Mouse (Mus musculus): ENCODE results near the gene Sez6l2. TPM values are rescaled to one million over a fixed set of nuclear protein-coding genes. Genes with fewer than 3 reads are reported as not detected.

Gene Sez6l2
- polyA plus RNA-seq, 1 experiment from 2014 or later = 0.68 TPM

GRCm38 (mm10) chr7:126984667-126985444 is 34.5 kb downstream of the Sez6l2 start:
- H3K4me2 ChIP-seq = no peak overlapping the region
- TF ChIP-seq CTCF (IDR thresholded peaks at IDR 0.05; ENCODE audit: low read depth) = no peak
- H3K27me3 ChIP-seq (ENCODE audit: insufficient read depth, low read length) = no peaks in the 10 kb centered on the region
- H3K4me1 ChIP-seq (ENCODE audit: insufficient read depth) = no peaks in the 10 kb centered on the region
- 27% methylated on average over 10 of the region's 10 CpGs for WGBS
- no peaks in the 10 kb centered on the region for H3K9me3 ChIP-seq (ENCODE audit: low read depth, low read length)
- H3K36me3 ChIP-seq (ENCODE audit: insufficient read depth) = peaks cover 8% of the 10 kb centered on the region
- DNase-seq (peak; percentile 14), ATAC-seq (ENCODE audit: insufficient read depth) (no peak)
- H3K4me3 ChIP-seq (ENCODE audit: low read depth, low read length) = no peak overlapping the region
- H3K27ac ChIP-seq (ENCODE audit: low read depth) = no peak overlapping the region
- H3K9ac ChIP-seq = no peak overlapping the region

GRCm38 (mm10) chr7:126986319-126986718 is 36.0 kb downstream of the Sez6l2 start:
- Histone ChIP-seq H3K9me3 (ENCODE audit: low read depth, low read length) (no peaks in the 10 kb centered on the region), H3K36me3 (ENCODE audit: insufficient read depth) (no peaks in the 10 kb centered on the region), H3K4me2 (no peak overlapping the region), H3K9ac (no peak overlapping the region), H3K27me3 (ENCODE audit: insufficient read depth, low read length) (no peaks in the 10 kb centered on the region), H3K4me3 (ENCODE audit: low read depth, low read length) (no peak overlapping the region), H3K4me1 (ENCODE audit: insufficient read depth) (no peaks in the 10 kb centered on the region), H3K27ac (ENCODE audit: low read depth) (no peak overlapping the region)
- peak; percentile 73 for TF ChIP-seq CTCF (IDR thresholded peaks at IDR 0.05; ENCODE audit: low read depth)
- 31% methylated on average over 9 of the region's 9 CpGs for WGBS
- peak; percentile 60 for DNase-seq
- no peak for ATAC-seq (ENCODE audit: insufficient read depth)

DNA sequence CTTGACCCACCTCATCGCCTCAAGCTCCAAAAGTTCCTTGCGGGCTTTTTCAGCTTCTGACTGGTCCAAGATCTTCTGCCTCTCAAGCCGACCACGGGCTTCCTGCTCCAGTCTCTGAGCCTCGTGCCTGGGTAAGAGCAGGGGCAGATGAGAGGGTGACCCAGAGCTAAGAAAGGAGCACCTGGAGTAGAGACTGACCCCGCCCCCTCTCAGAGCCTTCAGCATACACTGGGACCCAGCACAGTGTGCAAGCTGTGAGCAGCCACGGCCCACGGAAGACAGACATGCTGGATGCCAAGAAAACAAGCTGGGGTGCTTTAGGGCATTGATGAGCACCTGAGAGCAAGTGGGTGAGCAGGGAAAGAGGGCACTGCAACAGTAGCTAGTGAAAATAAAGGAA is 38.5 kb downstream of the Sez6l2 start:
- ATAC-seq (ENCODE audit: insufficient read depth) (no peak), DNase-seq (no peak)
- Histone ChIP-seq H3K27ac (ENCODE audit: low read depth) (no peak overlapping the region), H3K4me2 (no peak overlapping the region), H3K4me1 (ENCODE audit: insufficient read depth) (no peaks in the 10 kb centered on the region), H3K9me3 (ENCODE audit: low read depth, low read length) (no peaks in the 10 kb centered on the region), H3K4me3 (ENCODE audit: low read depth, low read length) (no peak overlapping the region), H3K27me3 (ENCODE audit: insufficient read depth, low read length) (no peaks in the 10 kb centered on the region), H3K36me3 (ENCODE audit: insufficient read depth) (no peaks in the 10 kb centered on the region), H3K9ac (no peak overlapping the region)
- 55% methylated on average over 8 of the region's 8 CpGs for WGBS
- TF ChIP-seq CTCF (IDR thresholded peaks at IDR 0.05; ENCODE audit: low read depth) = no peak

- H3K27me3 ChIP-seq (ENCODE audit: insufficient read depth, low read length) = no peaks in the 10 kb centered on the region
- no peak for DNase-seq
- H3K4me3 ChIP-seq (ENCODE audit: low read depth, low read length) = no peak overlapping the region
- H3K9me3 ChIP-seq (ENCODE audit: low read depth, low read length) = no peaks in the 10 kb centered on the region
- TF ChIP-seq CTCF (IDR thresholded peaks at IDR 0.05; ENCODE audit: low read depth) = peak; percentile 8; the same call in 1 of the 2 replicates
- no peak overlapping the region for H3K4me2 ChIP-seq
- no peak for ATAC-seq (ENCODE audit: insufficient read depth)
- 85% methylated on average over 4 of the region's 4 CpGs for WGBS
- H3K27ac ChIP-seq (ENCODE audit: low read depth) = no peak overlapping the region
- no peaks in the 10 kb centered on the region for H3K4me1 ChIP-seq (ENCODE audit: insufficient read depth)
- no peaks in the 10 kb centered on the region for H3K36me3 ChIP-seq (ENCODE audit: insufficient read depth)
- H3K9ac ChIP-seq = no peak overlapping the region
Observed at GRCm38 (mm10) chr7:126996449-126996848, 46.1 kb downstream of the Sez6l2 start.

- H3K4me2 ChIP-seq = no peak overlapping the region
- H3K4me3 ChIP-seq (ENCODE audit: low read depth, low read length) = no peak overlapping the region
- H3K9me3 ChIP-seq (ENCODE audit: low read depth, low read length) = no peaks in the 10 kb centered on the region
- DNase-seq (no peak), ATAC-seq (ENCODE audit: insufficient read depth) (no peak)
- H3K27me3 ChIP-seq (ENCODE audit: insufficient read depth, low read length) = no peaks in the 10 kb centered on the region
- no peaks in the 10 kb centered on the region for H3K36me3 ChIP-seq (ENCODE audit: insufficient read depth)
- H3K9ac ChIP-seq = no peak overlapping the region
- no peak for TF ChIP-seq CTCF (IDR thresholded peaks at IDR 0.05; ENCODE audit: low read depth)
- H3K4me1 ChIP-seq (ENCODE audit: insufficient read depth) = no peaks in the 10 kb centered on the region
- H3K27ac ChIP-seq (ENCODE audit: low read depth) = no peak overlapping the region
- WGBS = 57% methylated on average over 10 of the region's 10 CpGs
Observed at GRCm38 (mm10) chr7:126999568-126999967, 49.2 kb downstream of the Sez6l2 start.

- H3K4me1 ChIP-seq (ENCODE audit: insufficient read depth) = no peaks in the 10 kb centered on the region
- no peak for TF ChIP-seq CTCF (IDR thresholded peaks at IDR 0.05; ENCODE audit: low read depth)
- ATAC-seq (ENCODE audit: insufficient read depth) (no peak), DNase-seq (no peak)
- H3K27ac ChIP-seq (ENCODE audit: low read depth) = no peak overlapping the region
- H3K9ac ChIP-seq = no peak overlapping the region
- 78% methylated on average over 5 of the region's 5 CpGs for WGBS
- no peak overlapping the region for H3K4me2 ChIP-seq
- H3K27me3 ChIP-seq (ENCODE audit: insufficient read depth, low read length) = no peaks in the 10 kb centered on the region
- no peaks in the 10 kb centered on the region for H3K9me3 ChIP-seq (ENCODE audit: low read depth, low read length)
- H3K36me3 ChIP-seq (ENCODE audit: insufficient read depth) = no peaks in the 10 kb centered on the region
- H3K4me3 ChIP-seq (ENCODE audit: low read depth, low read length) = no peak overlapping the region
Observed at GRCm38 (mm10) chr7:127003620-127004019, 53.3 kb downstream of the Sez6l2 start.

- Histone ChIP-seq H3K9me3 (ENCODE audit: low read depth, low read length) (no peaks in the 10 kb centered on the region), H3K4me3 (ENCODE audit: low read depth, low read length) (no peak overlapping the region), H3K27ac (ENCODE audit: low read depth) (no peak overlapping the region), H3K9ac (no peak overlapping the region), H3K4me2 (no peak overlapping the region), H3K27me3 (ENCODE audit: insufficient read depth, low read length) (no peaks in the 10 kb centered on the region), H3K4me1 (ENCODE audit: insufficient read depth) (no peaks in the 10 kb centered on the region), H3K36me3 (ENCODE audit: insufficient read depth) (no peaks in the 10 kb centered on the region)
- 76% methylated on average over 4 of the region's 4 CpGs for WGBS
- TF ChIP-seq CTCF (IDR thresholded peaks at IDR 0.05; ENCODE audit: low read depth) = peak; percentile 26
- ATAC-seq (ENCODE audit: insufficient read depth) (no peak), DNase-seq (no peak)
Observed at GRCm38 (mm10) chr7:127004122-127004875, 53.9 kb downstream of the Sez6l2 start.
